Mouse (Mus musculus): ENCODE results near the gene Prickle1.

DNA sequence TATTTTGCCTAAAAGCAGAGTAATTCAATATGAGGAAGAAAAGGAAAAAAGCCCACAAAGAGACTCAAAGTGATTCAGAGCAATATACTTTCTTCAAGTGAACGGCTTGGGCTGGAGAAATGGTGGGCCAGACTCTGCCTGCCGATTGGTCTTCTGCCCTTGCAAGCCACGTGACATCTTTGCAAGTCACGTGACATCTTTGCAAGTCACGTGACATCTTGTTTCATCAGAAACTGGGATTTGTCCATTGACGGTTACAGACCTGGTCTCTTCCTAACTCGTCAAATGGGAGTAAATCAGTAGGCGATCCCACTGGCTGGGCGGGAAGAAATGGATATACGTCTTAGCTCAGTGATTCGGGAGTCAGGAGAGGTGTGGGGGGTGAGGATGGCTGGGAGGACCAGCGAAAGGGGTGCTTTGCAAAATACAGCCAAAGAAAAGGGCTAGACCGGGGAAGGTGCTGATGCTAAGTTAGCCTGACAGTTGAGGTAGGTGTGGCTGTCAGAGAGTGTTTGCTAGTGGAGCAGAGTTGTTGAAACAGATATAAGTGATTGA, 5.8 kb upstream of the Prickle1 start:
- TF ChIP-seq CTCF (IDR thresholded peaks at IDR 0.05; ENCODE audit: low read depth) = no peak
- TF ChIP-seq EP300 (IDR thresholded peaks at IDR 0.05; ENCODE audit: low read depth) = no peak
